Mouse (Mus musculus) bone marrow macrophage, adult 2 months (primary cell): Measurements from ENCODE around the gene Sf3b3.

Experiments
- CTCF ChIP-seq: IDR thresholded peaks from 2 replicates; pipeline ENCODE4 v1.5.1; 2012; ENCODE audit warnings: low read depth, mild to moderate bottlenecking, low read length, moderate library complexity
- POLR2A ChIP-seq: IDR thresholded peaks from 2 replicates; pipeline ENCODE4 v1.6.1; 2012; ENCODE audit warnings: mild to moderate bottlenecking, low read depth, low read length, borderline replicate concordance

DNA sequence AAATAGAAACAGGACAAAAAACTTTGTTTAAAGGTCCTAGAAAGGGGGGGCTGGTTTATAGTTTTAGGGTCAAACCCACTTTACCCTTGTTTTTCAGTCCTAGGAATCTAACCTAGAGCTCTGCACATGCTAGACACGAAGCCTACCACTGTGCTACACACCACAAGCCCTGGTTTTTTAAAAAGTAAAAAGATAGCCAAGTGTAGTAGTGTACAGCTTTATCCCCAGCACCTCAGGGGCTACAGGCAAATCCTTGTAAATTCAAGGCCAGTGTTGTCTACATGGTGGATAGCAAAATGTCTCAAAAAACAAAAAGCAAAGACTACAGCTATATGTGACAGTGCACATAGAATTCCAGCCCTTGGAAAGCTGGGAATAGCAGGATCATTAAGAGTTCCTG lies 29.6 kb downstream of the Sf3b3 start:
- TF ChIP-seq CTCF (no peak), POLR2A (no peak)
